ENCODE assay signal across 8 mouse cellular contexts in genomic region chr2:181601751-181602145, GRCm38 (mm10). TPM values are rescaled to one million over a fixed set of nuclear protein-coding genes. Genes with fewer than 3 reads are reported as not detected.
DNase-seq lines count a peak whose midpoint lies in the region; ATAC-seq lines count a peak whose summit lies in the region.

No protein-coding gene starts in this region.

- peak overlapping the region; percentile 78 for H3K27ac ChIP-seq in kidney, embryonic 16.5 days (ENCODE audit: low read length)
- H3K27ac ChIP-seq in brown adipose tissue, adult 24 weeks (replicated peaks; ENCODE audit: low read depth, low read length) = no peak overlapping the region
- H3K27ac ChIP-seq in hindbrain, embryonic 13.5 days = peak overlapping the region; percentile 90; the same call in 1 of the 2 replicates
- H3K27ac ChIP-seq in midbrain, embryonic 14.5 days (replicated peaks; ENCODE audit: low read depth, low read length) = peak overlapping the region; percentile 83

- 30% methylated on average over 10 of the region's 10 CpGs for WGBS in kidney, embryonic 16.5 days
- 31% methylated on average over 10 of the region's 10 CpGs for WGBS in hindbrain, embryonic 13.5 days
- WGBS in midbrain, embryonic 14.5 days = 30% methylated on average over 10 of the region's 10 CpGs

- no peak for ATAC-seq in kidney, embryonic 16.5 days (ENCODE audit: low FRiP score, low TSS enrichment)
- no peak for ATAC-seq in hindbrain, embryonic 13.5 days (ENCODE audit: low FRiP score)
- ATAC-seq in midbrain, embryonic 14.5 days (ENCODE audit: low FRiP score, low TSS enrichment) = no peak
- ATAC-seq in monocyte, adult 5-6 weeks (replicated peaks; ENCODE audit: insufficient number of reproducible peaks, low FRiP score, low TSS enrichment, poor library complexity, severe bottlenecking) = no peak

- DNase-seq in kidney, adult 11 months = no peak
- no peak for DNase-seq in midbrain, embryonic 14.5 days
- DNase-seq in yolk sac, embryonic 10.5 days (ENCODE audit: low spot score) = no peak
- no peak for DNase-seq in adrenal gland, adult 2 months

- peak overlapping the region; percentile 81 for H3K4me2 ChIP-seq in kidney, embryonic 16.5 days (replicated peaks; ENCODE audit: low read depth, low read length)
- peak overlapping the region; percentile 82 for H3K4me2 ChIP-seq in hindbrain, embryonic 13.5 days
- peak overlapping the region; percentile 85 for H3K4me2 ChIP-seq in midbrain, embryonic 14.5 days (ENCODE audit: low read length)

- H3K27me3 ChIP-seq in kidney, embryonic 16.5 days (ENCODE audit: insufficient read depth, low read length) = no peaks in the 10 kb centered on the region; the same call in 1 of the 2 replicates
- H3K27me3 ChIP-seq in hindbrain, embryonic 13.5 days = no peaks in the 10 kb centered on the region
- H3K27me3 ChIP-seq in midbrain, embryonic 14.5 days (ENCODE audit: control insufficient read depth, insufficient read depth, low read length) = no peaks in the 10 kb centered on the region

- H3K4me1 ChIP-seq in kidney, embryonic 16.5 days (ENCODE audit: insufficient read depth, low read length) = peaks cover 27% of the 10 kb centered on the region
- no peaks in the 10 kb centered on the region for H3K4me1 ChIP-seq in brown adipose tissue, adult 24 weeks (ENCODE audit: control insufficient read depth, insufficient read depth, insufficient read length, low read length)
- peaks cover 45% of the 10 kb centered on the region for H3K4me1 ChIP-seq in hindbrain, embryonic 13.5 days (replicated peaks)
- H3K4me1 ChIP-seq in midbrain, embryonic 14.5 days (ENCODE audit: control insufficient read depth, insufficient read depth, low read length) = peaks cover 29% of the 10 kb centered on the region

- H3K4me3 ChIP-seq in kidney, embryonic 16.5 days (ENCODE audit: low read length) = peak overlapping the region; percentile 87
- peak overlapping the region; percentile 92 for H3K4me3 ChIP-seq in brown adipose tissue, adult 24 weeks (ENCODE audit: insufficient read depth, low read depth, low read length)
- peak overlapping the region; percentile 79 for H3K4me3 ChIP-seq in hindbrain, embryonic 13.5 days
- H3K4me3 ChIP-seq in midbrain, embryonic 14.5 days (replicated peaks; ENCODE audit: low read depth, low read length) = peak overlapping the region; percentile 93

- no peaks in the 10 kb centered on the region for H3K36me3 ChIP-seq in kidney, embryonic 16.5 days (ENCODE audit: insufficient read depth, low read length)
- H3K36me3 ChIP-seq in hindbrain, embryonic 13.5 days = peaks cover 5% of the 10 kb centered on the region; the same call in 1 of the 2 replicates
- peaks cover under 1% of the 10 kb centered on the region; the same call in 1 of the 2 replicates for H3K36me3 ChIP-seq in midbrain, embryonic 14.5 days (ENCODE audit: control insufficient read depth, insufficient read depth, low read length)

- peak overlapping the region; percentile 90 for H3K9ac ChIP-seq in kidney, embryonic 16.5 days (replicated peaks; ENCODE audit: low read length)
- peak overlapping the region; percentile 88 for H3K9ac ChIP-seq in hindbrain, embryonic 13.5 days
- H3K9ac ChIP-seq in midbrain, embryonic 14.5 days (replicated peaks; ENCODE audit: low read length) = peak overlapping the region; percentile 81

- H3K9me3 ChIP-seq in kidney, embryonic 16.5 days (ENCODE audit: low read length) = no peaks in the 10 kb centered on the region
- no peaks in the 10 kb centered on the region for H3K9me3 ChIP-seq in hindbrain, embryonic 13.5 days
- H3K9me3 ChIP-seq in midbrain, embryonic 14.5 days (ENCODE audit: control insufficient read depth, low read length) = no peaks in the 10 kb centered on the region

RNA-seq across cellular contexts. Expression of gene Samd10, which starts 2.7 kb away (rescaled TPM):
- polyA plus RNA-seq in kidney, embryonic 16.5 days (2015; fragmentation: Nextera tagmentation; extraction: Ambion mirVana) = 29.5 and 31.4 TPM in 2 replicates
- 0.63 and 1.6 TPM in 2 replicates for polyA plus RNA-seq in brown adipose tissue, adult 24 weeks (2012; ENCODE audit: insufficient read depth, insufficient read length, missing spikeins)
- polyA plus RNA-seq in hindbrain, embryonic 13.5 days (2015; fragmentation: Nextera tagmentation; extraction: Ambion mirVana) = 169 and 175 TPM in 2 replicates
- 215 and 245 TPM in 2 replicates for polyA plus RNA-seq in midbrain, embryonic 14.5 days (2014; fragmentation: Nextera tagmentation; extraction: Ambion mirVana)
- total RNA-seq in adrenal gland, adult 2 months (2021) = 10 to 100 TPM in 1 of 2 experiments, 1 to 10 TPM in 1; 9.6 to 21.6 TPM
- 41.0 and 44.6 TPM in 2 replicates for polyA plus RNA-seq in adrenal gland, adult 2 months (2012; rRNA removed)
- 1.5 to 5.5 TPM (median 4.5 TPM) in 3 replicates for total RNA-seq in monocyte, adult 5-6 weeks (2017)

RNA-seq across cellular contexts. Expression of gene Zfp512b, which starts 9.1 kb away (rescaled TPM):
- polyA plus RNA-seq in kidney, embryonic 16.5 days (2015; fragmentation: Nextera tagmentation; extraction: Ambion mirVana) = 37.8 and 41.1 TPM in 2 replicates
- 5.1 TPM in 2 replicates for polyA plus RNA-seq in brown adipose tissue, adult 24 weeks (2012; ENCODE audit: insufficient read depth, insufficient read length, missing spikeins)
- polyA plus RNA-seq in hindbrain, embryonic 13.5 days (2015; fragmentation: Nextera tagmentation; extraction: Ambion mirVana) = 68.0 and 74.1 TPM in 2 replicates
- 72.6 and 75.3 TPM in 2 replicates for polyA plus RNA-seq in midbrain, embryonic 14.5 days (2014; fragmentation: Nextera tagmentation; extraction: Ambion mirVana)
- 10 to 100 TPM; 40.9 to 52.7 TPM for total RNA-seq in adrenal gland, adult 2 months (2021)
- polyA plus RNA-seq in adrenal gland, adult 2 months (2012; rRNA removed) = 69.2 and 72.6 TPM in 2 replicates
- 6.6 to 20.6 TPM (median 10.2 TPM) in 3 replicates for total RNA-seq in monocyte, adult 5-6 weeks (2017)

RNA-seq across cellular contexts. Expression of gene Prpf6, which starts 10.1 kb away (rescaled TPM):
- 75.2 and 79.7 TPM in 2 replicates for polyA plus RNA-seq in kidney, embryonic 16.5 days (2015; fragmentation: Nextera tagmentation; extraction: Ambion mirVana)
- 23.2 and 23.7 TPM in 2 replicates for polyA plus RNA-seq in brown adipose tissue, adult 24 weeks (2012; ENCODE audit: insufficient read depth, insufficient read length, missing spikeins)
- polyA plus RNA-seq in hindbrain, embryonic 13.5 days (2015; fragmentation: Nextera tagmentation; extraction: Ambion mirVana) = 63.7 and 67.7 TPM in 2 replicates
- 59.9 and 65.8 TPM in 2 replicates for polyA plus RNA-seq in midbrain, embryonic 14.5 days (2014; fragmentation: Nextera tagmentation; extraction: Ambion mirVana)
- 10 to 100 TPM; 63.0 to 69.0 TPM for total RNA-seq in adrenal gland, adult 2 months (2021)
- polyA plus RNA-seq in adrenal gland, adult 2 months (2012; rRNA removed) = 6.7 and 9.6 TPM in 2 replicates
- total RNA-seq in monocyte, adult 5-6 weeks (2017) = 65.7 to 104 TPM (median 96.6 TPM) in 3 replicates

RNA-seq across cellular contexts. Expression of gene Uckl1, which starts 17.1 kb away (rescaled TPM):
- polyA plus RNA-seq in kidney, embryonic 16.5 days (2015; fragmentation: Nextera tagmentation; extraction: Ambion mirVana) = 66.9 and 71.7 TPM in 2 replicates
- polyA plus RNA-seq in brown adipose tissue, adult 24 weeks (2012; ENCODE audit: insufficient read depth, insufficient read length, missing spikeins) = 26.8 and 26.9 TPM in 2 replicates
- polyA plus RNA-seq in hindbrain, embryonic 13.5 days (2015; fragmentation: Nextera tagmentation; extraction: Ambion mirVana) = 61.3 and 67.1 TPM in 2 replicates
- 61.0 and 65.6 TPM in 2 replicates for polyA plus RNA-seq in midbrain, embryonic 14.5 days (2014; fragmentation: Nextera tagmentation; extraction: Ambion mirVana)
- total RNA-seq in adrenal gland, adult 2 months (2021) = 10 to 100 TPM; 64.9 to 73.6 TPM
- 165 and 170 TPM in 2 replicates for polyA plus RNA-seq in adrenal gland, adult 2 months (2012; rRNA removed)
- 106 to 183 TPM (median 161 TPM) in 3 replicates for total RNA-seq in monocyte, adult 5-6 weeks (2017)

RNA-seq across cellular contexts. Expression of gene Gm29797, which starts 55.1 kb away (rescaled TPM):
- 0.21 and 0.49 TPM in 2 replicates for polyA plus RNA-seq in kidney, embryonic 16.5 days (2015; fragmentation: Nextera tagmentation; extraction: Ambion mirVana)
- not detected in 2 replicates for polyA plus RNA-seq in brown adipose tissue, adult 24 weeks (2012; ENCODE audit: insufficient read depth, insufficient read length, missing spikeins)
- polyA plus RNA-seq in hindbrain, embryonic 13.5 days (2015; fragmentation: Nextera tagmentation; extraction: Ambion mirVana) = 0.27 TPM in 1 of 2 replicates, not detected in the other
- polyA plus RNA-seq in midbrain, embryonic 14.5 days (2014; fragmentation: Nextera tagmentation; extraction: Ambion mirVana) = not detected in 2 replicates
- under 1 TPM in 1 of 2 experiments, not detected in 1; 0.55 TPM for total RNA-seq in adrenal gland, adult 2 months (2021)
- polyA plus RNA-seq in adrenal gland, adult 2 months (2012; rRNA removed) = 0.47 TPM in 1 of 2 replicates, not detected in the other
- not detected in 3 replicates for total RNA-seq in monocyte, adult 5-6 weeks (2017)

Comparison
In these comparisons a context has a peak if more than half of its experiments do, and no peak if none do; other contexts are left out.
1. RNA of gene Samd10, which starts 2.7 kb away (polyA plus RNA-seq): 215 to 245 TPM in midbrain, embryonic 14.5 days, 169 to 175 TPM in hindbrain, embryonic 13.5 days, 41.0 to 44.6 TPM in adrenal gland, adult 2 months and 29.5 to 31.4 TPM in kidney, embryonic 16.5 days; 0.63 to 1.6 TPM in brown adipose tissue, adult 24 weeks; every median in the first group is over 10 times any median in the second.
2. Peak in every context shown above with its lines, with median percentiles within 50 percentile points of each other: H3K4me2 ChIP-seq, H3K4me3 ChIP-seq and H3K9ac ChIP-seq.